Mouse (Mus musculus): ENCODE measurements around the gene Gm37596. TPM values are rescaled to one million over a fixed set of nuclear protein-coding genes. Genes with fewer than 3 reads are reported as not detected.

The Gm37596 gene
- not detected for total RNA-seq (2023)

DNA sequence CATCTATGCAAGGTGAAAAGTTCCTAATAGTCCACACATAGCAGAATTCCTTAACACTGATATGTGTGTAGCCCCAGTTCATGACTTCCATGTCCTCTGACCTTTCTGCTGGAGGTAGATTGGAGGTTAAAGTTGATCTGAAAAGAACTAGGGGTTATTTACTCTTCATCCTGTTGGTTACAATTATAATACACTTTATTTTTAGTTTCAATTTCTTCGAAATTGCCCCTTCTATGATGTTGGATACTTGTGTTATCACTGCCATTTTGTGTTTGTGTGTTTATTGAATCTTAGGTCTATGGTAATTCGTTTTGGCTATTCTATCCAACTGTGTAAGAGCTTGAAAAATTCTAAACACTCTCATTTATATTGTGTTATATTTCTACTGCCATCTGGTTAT, at the start of gene Gm37596:
Gene Gm37596, minus strand, starts transcription at position 101 of the 400 bp plus-strand sequence.

GRCm38 (mm10) chr3:93676210-93676609, 16.7 kb downstream of the Gm37596 start, which contains the start of gene Tdpoz1:
Tdpoz1 (minus strand) TSS chr3:93676310.

DNA sequence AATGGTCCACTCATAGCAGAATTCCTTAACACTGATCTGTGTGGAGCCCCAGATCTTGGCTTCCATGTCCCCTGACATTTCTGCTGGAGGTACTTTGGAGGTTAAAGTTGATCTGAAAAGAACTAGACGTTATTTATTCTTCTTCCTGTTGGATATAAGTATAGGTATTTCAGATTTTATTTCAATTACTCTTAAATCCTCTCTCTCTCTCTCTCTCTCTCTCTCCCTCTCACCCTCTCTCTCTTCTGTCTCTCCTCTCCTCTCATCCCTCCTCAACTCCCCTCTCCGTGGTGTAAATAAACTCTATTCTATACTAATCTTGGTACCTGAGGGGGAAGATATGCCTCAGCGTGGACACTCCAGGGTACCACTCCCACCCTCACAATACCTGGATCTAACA, 40.3 kb downstream of the Gm37596 start, which contains the start of gene Tdpoz2:
Gene Tdpoz2, minus strand, starts transcription at position 101 of the 400 bp plus-strand sequence.

Other genes starting within 250 kb of the Gm37596 start
- gene Tchhl1, start 224.3 kb downstream of the Gm37596 start, total RNA-seq (2023), result not detected
- 1,000 to 10,000 TPM; 3,647 to 3,826 TPM for gene S100a11, start 172.6 kb downstream of the Gm37596 start, total RNA-seq (2023)
- gene S100a10, start 138.0 kb downstream of the Gm37596 start, total RNA-seq (2023), result 100 to 1,000 TPM; 209 to 340 TPM
- not detected for gene Tdpoz2, start 40.4 kb downstream of the Gm37596 start, total RNA-seq (2023)
- not detected for gene Tdpoz1, start 16.8 kb downstream of the Gm37596 start, total RNA-seq (2023)
- gene Gm5773, start 79.9 kb upstream of the Gm37596 start, total RNA-seq (2023), result not detected
- not detected for gene Tdpoz4, start 103.3 kb upstream of the Gm37596 start, total RNA-seq (2023)
- gene Tdpoz3, start 132.9 kb upstream of the Gm37596 start, total RNA-seq (2023), result not detected

Measured in neutrophil, adult 59 days (primary cell).